Mouse (Mus musculus) right cerebral cortex, adult 2 months (tissue): ENCODE data around the gene Gigyf1.

Source experiments
- DNase-seq, 2 experiments: peaks; one replicate each; pipeline ENCODE4 v3.0.0; 2021 to 2022; ENCODE audit warnings: low spot score in 2 of 2

The Gigyf1 gene

DNA sequence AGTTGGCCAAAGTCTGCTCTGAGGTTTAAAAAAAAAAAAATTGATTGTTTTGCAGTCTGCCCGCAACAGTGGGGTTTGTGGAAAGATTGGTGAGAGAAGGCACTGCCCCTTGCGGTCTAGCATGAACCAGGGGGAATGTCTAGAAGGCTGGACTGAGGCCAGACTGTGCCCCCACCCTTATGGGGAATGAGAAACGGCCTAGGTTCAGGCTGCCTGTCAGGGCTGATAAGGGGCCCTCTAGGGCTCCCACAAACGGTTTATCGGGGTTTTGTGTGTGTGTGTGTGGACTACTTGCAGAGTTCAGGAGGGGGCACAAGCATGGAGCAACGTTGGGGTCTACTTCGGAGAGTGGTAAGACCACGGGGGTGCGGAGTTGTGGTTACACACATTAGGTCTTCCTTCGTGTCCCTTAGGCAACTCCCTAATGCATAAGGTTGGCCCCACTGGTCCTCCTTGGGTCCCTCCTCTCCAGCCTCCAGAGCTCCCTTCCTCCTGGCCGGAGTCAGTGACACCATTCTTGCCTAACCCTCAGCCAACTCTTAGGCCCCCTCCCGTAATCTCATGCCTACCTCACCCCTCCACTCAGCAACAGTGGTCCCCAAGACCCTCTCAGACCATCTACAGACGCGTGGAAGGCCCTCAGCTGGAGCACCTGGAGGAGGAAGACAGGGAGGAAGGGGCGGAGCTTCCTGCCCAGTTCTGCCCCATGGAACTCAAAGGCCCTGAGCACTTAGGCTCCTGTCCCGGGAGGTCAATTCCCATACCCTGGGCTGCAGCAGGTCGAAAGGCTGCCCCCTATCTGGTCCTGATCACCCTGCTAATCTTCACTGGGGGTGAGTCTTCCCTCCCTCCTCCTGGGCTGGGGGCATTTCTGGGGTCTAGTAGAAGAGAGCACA lies 52.6 kb downstream of the Gigyf1 start:
- DNase-seq: no peak

GRCm38 (mm10) chr5:137574470-137574901 lies 56.1 kb downstream of the Gigyf1 start:
- DNase-seq: peak; percentile 50 to 55
